Mouse (Mus musculus) C2C12 (cell line): ENCODE results near the gene Rab3d. TPM values are rescaled to one million over a fixed set of nuclear protein-coding genes. Genes with fewer than 3 reads are reported as not detected.

ENCODE experiments used
- H3K27me3 ChIP-seq: one replicate; pipeline ENCODE4 v1.6.1; 2011; ENCODE audit not compliant: control insufficient read depth, insufficient read depth, insufficient read length
- H3K36me3 ChIP-seq: one replicate; pipeline ENCODE4 v1.6.1; 2011; ENCODE audit not compliant: control insufficient read depth, insufficient read depth
- H3K4me3 ChIP-seq: one replicate; pipeline ENCODE4 v1.5.1; 2011; ENCODE audit warnings: mild to moderate bottlenecking, control low read depth; ENCODE audit not compliant: poor library complexity, insufficient read depth, severe bottlenecking
- H3K79me2 ChIP-seq: one replicate; pipeline ENCODE4 v1.6.1; 2011; ENCODE audit not compliant: control insufficient read depth, insufficient read depth
- H3K79me3 ChIP-seq: one replicate; pipeline ENCODE4 v1.6.1; 2011; ENCODE audit warnings: low read depth, control low read depth
- H3ac ChIP-seq: one replicate; pipeline ENCODE3; 2011; ENCODE audit warnings: low read depth; ENCODE audit not compliant: control insufficient read depth, insufficient read length
- CEBPB ChIP-seq: IDR thresholded peaks from one replicate; pipeline ENCODE4 v1.6.1; 2011; ENCODE audit warnings: low read depth, mild to moderate bottlenecking, control low read depth, moderate library complexity
- CTCF ChIP-seq: IDR thresholded peaks from one replicate; pipeline ENCODE4 v1.5.1; 2011; ENCODE audit not compliant: control insufficient read depth, insufficient read depth, insufficient read length
- FOSL1 ChIP-seq: IDR thresholded peaks from one replicate; pipeline ENCODE4 v1.8.0; 2011; ENCODE audit warnings: mild to moderate bottlenecking, low read length; ENCODE audit not compliant: poor library complexity, insufficient read depth, severe bottlenecking
- MAX ChIP-seq: IDR thresholded peaks from one replicate; pipeline ENCODE4 v1.6.1; 2011; ENCODE audit warnings: mild to moderate bottlenecking, control low read depth
- MYOD1 ChIP-seq: IDR thresholded peaks from one replicate; pipeline ENCODE4 v1.6.1; 2011; ENCODE audit warnings: low read depth; ENCODE audit not compliant: control insufficient read depth, insufficient read length
- MYOG ChIP-seq: IDR thresholded peaks from one replicate; pipeline ENCODE4 v1.6.1; 2011; ENCODE audit not compliant: control insufficient read depth, insufficient read length; ENCODE audit errors: extremely low read depth
- USF1 ChIP-seq: IDR thresholded peaks from one replicate; pipeline ENCODE4 v1.6.1; 2011; ENCODE audit warnings: low read depth, mild to moderate bottlenecking, control low read depth, moderate library complexity
- polyA plus RNA-seq: library from polyadenylated mRNA; unstranded; fragments of >200 nt; fragmentation: generic; extraction: Trizol; gene quantifications from one replicate; pipeline ENCODE4 v1.2.1, GENCODE M21; 2012; ENCODE audit warnings: missing spikeins

Rab3d gene
- polyA plus RNA-seq, 1 experiment = 12.2 TPM

DNA sequence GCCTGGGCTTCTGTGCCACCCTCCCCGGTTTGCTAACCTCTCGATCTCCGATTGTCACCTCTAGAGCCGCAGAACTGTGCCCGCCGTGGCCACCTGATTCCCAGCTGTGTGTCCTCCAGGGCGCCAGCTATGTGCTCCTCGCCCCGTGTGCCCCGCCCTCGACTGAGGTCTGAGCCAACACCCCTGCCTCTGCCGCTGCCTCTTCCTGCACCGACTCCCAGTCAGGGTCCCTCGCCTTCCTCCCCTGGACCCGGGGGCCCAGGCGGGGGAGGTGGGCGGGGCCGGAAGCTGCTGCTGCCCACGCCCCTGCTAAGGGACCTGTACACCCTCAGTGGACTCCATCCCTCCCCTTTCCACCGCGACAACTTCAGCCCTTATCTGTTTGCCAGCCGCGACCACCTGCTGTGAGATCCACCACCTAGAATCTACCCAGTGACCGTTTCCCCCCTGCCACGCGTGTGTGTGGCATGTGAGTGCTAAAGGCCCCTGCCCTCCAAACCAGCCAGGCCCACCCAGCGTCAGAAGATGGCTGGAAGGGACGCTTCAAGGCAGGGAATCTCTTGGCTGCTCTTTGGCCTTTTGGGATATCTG, 29.6 kb upstream of the Rab3d start:
- H3K79me3 ChIP-seq = no peaks in the 10 kb centered on the region
- H3K79me2 ChIP-seq = no peaks in the 10 kb centered on the region
- no peak overlapping the region for H3K4me3 ChIP-seq
- H3K27me3 ChIP-seq = no peaks in the 10 kb centered on the region
- no peaks in the 10 kb centered on the region for H3K36me3 ChIP-seq
- no peak overlapping the region for H3ac ChIP-seq
- no peak for TF ChIP-seq MYOG

DNA sequence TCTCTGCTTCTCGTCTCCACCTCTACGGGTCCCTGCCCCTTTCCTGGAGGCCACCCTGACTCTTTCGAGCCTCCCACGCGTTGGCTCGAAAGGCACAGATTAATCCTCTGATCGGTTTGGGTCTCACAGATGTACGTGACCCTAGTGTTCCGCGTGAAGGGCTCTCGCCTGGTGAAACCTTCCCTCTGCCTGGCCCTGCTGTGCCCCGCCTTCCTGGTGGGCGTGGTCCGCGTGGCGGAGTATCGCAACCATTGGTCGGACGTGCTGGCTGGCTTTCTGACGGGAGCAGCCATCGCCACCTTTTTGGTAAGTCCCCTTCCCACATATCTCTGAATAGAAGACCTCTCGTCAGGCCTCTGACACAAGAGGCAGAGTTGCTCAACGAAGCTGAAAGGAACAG, 26.3 kb upstream of the Rab3d start:
- Histone ChIP-seq H3ac (no peak overlapping the region), H3K27me3 (no peaks in the 10 kb centered on the region), H3K36me3 (no peaks in the 10 kb centered on the region), H3K79me2 (no peaks in the 10 kb centered on the region), H3K4me3 (no peak overlapping the region), H3K79me3 (no peaks in the 10 kb centered on the region)
- TF ChIP-seq CEBPB = no peak
- TF ChIP-seq FOSL1 = no peak

DNA sequence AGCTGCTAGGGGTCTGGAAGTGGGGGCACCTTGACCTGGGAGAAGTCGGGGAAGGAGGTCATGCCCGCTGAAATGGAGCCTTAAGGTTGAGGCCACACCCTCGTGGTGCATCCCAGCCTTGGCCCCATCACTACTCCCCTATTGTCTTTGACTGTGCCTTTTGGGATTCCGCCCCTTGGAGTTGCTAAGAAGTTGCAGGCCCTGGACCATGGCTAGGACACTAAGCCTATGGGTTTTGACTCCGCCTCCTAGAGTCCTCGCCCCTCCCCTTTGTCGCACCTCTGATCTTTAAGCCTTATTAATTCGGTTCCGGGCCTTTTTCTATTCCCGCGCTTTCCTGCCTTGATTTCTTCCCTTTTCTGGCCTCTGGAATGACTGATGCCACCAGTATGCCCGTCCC, 25.6 kb upstream of the Rab3d start:
- Histone ChIP-seq H3K36me3 (no peaks in the 10 kb centered on the region), H3K79me3 (no peaks in the 10 kb centered on the region), H3K4me3 (no peak overlapping the region), H3K79me2 (no peaks in the 10 kb centered on the region), H3ac (no peak overlapping the region), H3K27me3 (no peaks in the 10 kb centered on the region)
- TF ChIP-seq MYOG = no peak

DNA sequence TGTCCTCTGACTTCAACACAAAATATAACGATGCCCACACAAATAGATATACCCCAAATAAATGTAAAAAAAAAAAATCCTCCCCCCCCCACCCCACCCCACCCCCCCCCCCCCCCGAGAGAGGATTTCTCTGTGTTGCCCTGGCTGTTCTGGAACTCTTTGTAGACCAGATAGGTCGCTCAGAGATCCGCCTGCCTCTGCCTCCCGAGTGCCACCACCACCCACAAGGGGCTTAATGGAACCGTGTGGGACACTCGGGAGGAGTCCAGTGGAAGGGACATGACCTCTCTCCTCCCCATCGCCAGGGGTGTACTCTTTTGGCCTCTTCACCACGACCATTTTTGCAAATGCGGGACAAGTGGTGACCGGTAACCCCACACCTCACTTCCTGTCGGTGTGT, 25.1 kb upstream of the Rab3d start:
- Histone ChIP-seq H3K36me3 (no peaks in the 10 kb centered on the region), H3K79me3 (no peaks in the 10 kb centered on the region), H3K4me3 (no peak overlapping the region), H3K79me2 (no peaks in the 10 kb centered on the region), H3ac (no peak overlapping the region), H3K27me3 (no peaks in the 10 kb centered on the region)
- TF ChIP-seq MYOD1 (no peak), CTCF (no peak), USF1 (no peak), MYOG (no peak), FOSL1 (no peak), MAX (no peak), CEBPB (no peak)

DNA sequence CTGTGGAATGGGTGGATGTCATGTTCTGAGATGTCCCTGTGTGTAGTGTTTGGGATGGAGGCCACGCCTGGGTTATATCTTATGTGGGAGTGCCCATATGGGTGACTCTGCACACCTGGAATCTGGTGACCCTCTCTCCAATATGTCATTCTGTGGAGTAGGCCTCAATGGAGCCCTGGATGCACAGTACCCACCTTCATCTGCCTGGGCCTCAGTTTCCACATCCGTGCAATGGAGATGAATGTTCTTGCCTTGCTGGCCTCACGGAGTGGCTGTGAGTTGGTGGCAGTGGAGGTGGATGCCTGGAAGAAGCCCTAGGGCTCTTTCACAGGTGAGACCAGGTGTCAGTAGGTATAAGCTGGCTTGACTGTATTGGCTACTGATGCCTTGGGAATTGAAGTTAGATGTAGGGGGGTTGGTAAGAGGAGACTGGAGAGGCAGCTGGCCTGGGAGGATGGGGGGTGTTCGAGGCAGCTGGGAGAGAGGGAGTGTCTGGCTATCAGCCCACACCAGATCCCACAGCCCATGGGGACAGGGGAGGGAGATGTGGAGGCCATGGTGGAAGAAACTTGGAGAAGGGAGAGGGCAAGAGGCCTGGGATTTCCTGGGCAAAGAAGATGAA, 20.4 kb upstream of the Rab3d start:
- Histone ChIP-seq H3K4me3 (no peak overlapping the region), H3K79me2 (no peaks in the 10 kb centered on the region), H3K27me3 (no peaks in the 10 kb centered on the region), H3ac (no peak overlapping the region), H3K36me3 (no peaks in the 10 kb centered on the region), H3K79me3 (no peaks in the 10 kb centered on the region)
- TF ChIP-seq USF1 (no peak), CTCF (no peak), MYOG (no peak), CEBPB (no peak), MAX (no peak), FOSL1 (no peak), MYOD1 (no peak)

DNA sequence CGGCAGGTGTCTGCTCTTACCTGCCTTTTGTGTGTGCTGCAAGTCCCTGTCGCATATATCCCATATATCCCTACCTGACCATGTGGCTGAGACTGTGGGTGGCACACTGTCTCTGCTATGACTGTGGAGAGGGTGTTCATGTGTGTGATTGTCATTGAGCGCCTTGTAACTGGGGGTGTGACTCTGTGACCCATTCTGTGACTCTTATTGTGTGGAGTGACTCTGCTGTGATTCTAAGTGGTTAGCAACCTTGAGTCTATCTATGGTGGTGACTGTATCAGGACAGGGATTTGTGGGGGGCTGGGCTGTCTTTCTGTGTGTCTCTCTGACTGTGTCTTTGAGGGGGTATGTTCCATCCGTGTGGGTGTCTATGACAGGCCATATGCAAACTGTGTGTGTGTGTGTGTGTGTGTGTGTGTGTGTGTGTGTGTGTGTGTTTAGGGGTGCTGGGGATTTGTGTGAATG, 19.8 kb upstream of the Rab3d start:
- no peak overlapping the region for H3ac ChIP-seq
- H3K79me2 ChIP-seq = no peaks in the 10 kb centered on the region
- H3K36me3 ChIP-seq = no peaks in the 10 kb centered on the region
- H3K4me3 ChIP-seq = no peak overlapping the region
- no peaks in the 10 kb centered on the region for H3K27me3 ChIP-seq
- TF ChIP-seq CEBPB (no peak), FOSL1 (no peak), MYOD1 (no peak), CTCF (no peak), MAX (no peak), USF1 (no peak), MYOG (no peak)
- H3K79me3 ChIP-seq = no peaks in the 10 kb centered on the region
